Mouse (Mus musculus) CH12.LX (cell line): Measurements from ENCODE around the gene Nepro. TPM values are rescaled to one million over a fixed set of nuclear protein-coding genes. Genes with fewer than 3 reads are reported as not detected.

Source experiments
- DNase-seq: peaks from one replicate; pipeline ENCODE4 v3.0.0-alpha.2; 2013; ENCODE audit errors: extremely low read depth
- H3K27ac ChIP-seq: 2 replicates; pipeline ENCODE4 v1.5.1; 2012; ENCODE audit warnings: low read depth, mild to moderate bottlenecking, control low read depth, moderate library complexity; ENCODE audit not compliant: insufficient read depth
- H3K27me3 ChIP-seq: replicated peaks from 2 replicates; pipeline ENCODE3; 2012; ENCODE audit warnings: inconsistent platforms
- H3K36me3 ChIP-seq, 2 experiments: replicated peaks in 1 of 2; 2 replicates each; pipeline versions ENCODE3 to v1.6.1; 2012; ENCODE audit warnings: inconsistent platforms in 1 of 2, low read length in 1 of 2, mild to moderate bottlenecking in 1 of 2, mixed read lengths in 1 of 2, moderate library complexity in 1 of 2; ENCODE audit not compliant: control insufficient read depth in 1 of 2, insufficient read depth in 1 of 2
- H3K4me1 ChIP-seq, 2 experiments: 2 replicates each; pipeline ENCODE4 v1.6.1; 2012; ENCODE audit warnings: inconsistent platforms in 1 of 2, moderate library complexity in 1 of 2; ENCODE audit not compliant: insufficient read depth in 2 of 2, control insufficient read depth in 1 of 2
- H3K4me2 ChIP-seq: 2 replicates; pipeline ENCODE4 v1.6.1; 2012; ENCODE audit warnings: low read depth, mild to moderate bottlenecking, control low read depth; ENCODE audit not compliant: poor library complexity, insufficient read depth, severe bottlenecking
- H3K4me3 ChIP-seq, 3 experiments: fragments of 150-350 bp in 1 of 3; sonication (generic) in 1 of 3; replicated peaks in 1 of 3; 2 replicates each; pipeline versions ENCODE3 to v1.5.1; 2011 to 2012; ENCODE audit warnings: low read depth in 2 of 3, low read length in 2 of 3, mild to moderate bottlenecking in 2 of 3, moderate library complexity in 2 of 3, control low read depth in 1 of 3, improper control_type of control experiment in 1 of 3, inconsistent platforms in 1 of 3, mixed read lengths in 1 of 3; ENCODE audit not compliant: poor library complexity in 1 of 3
- H3K79me2 ChIP-seq: replicated peaks from 2 replicates; pipeline ENCODE4 v1.6.1; 2012; ENCODE audit warnings: mild to moderate bottlenecking, moderate library complexity; ENCODE audit not compliant: control insufficient read depth, poor library complexity, insufficient read depth, severe bottlenecking; ENCODE audit errors: extremely low read depth
- H3K9ac ChIP-seq: 2 replicates; pipeline ENCODE4 v1.6.1; 2012; ENCODE audit warnings: low read depth, mild to moderate bottlenecking, control low read depth, moderate library complexity; ENCODE audit not compliant: insufficient read depth
- H3K9me3 ChIP-seq: replicated peaks from 2 replicates; pipeline ENCODE3; 2012; ENCODE audit warnings: low read length, inconsistent platforms, mixed read lengths
- BHLHE40 ChIP-seq: IDR thresholded peaks from 2 replicates; pipeline ENCODE4 v1.6.1; 2011; ENCODE audit warnings: mild to moderate bottlenecking, low read depth, low read length, improper control_type of control experiment
- CHD1 ChIP-seq: IDR thresholded peaks from 2 replicates; pipeline ENCODE4 v1.6.1; 2012; ENCODE audit warnings: low read depth, low read length, improper control_type of control experiment, inconsistent platforms
- CHD2 ChIP-seq: IDR thresholded peaks from 2 replicates; pipeline ENCODE4 v1.6.1; 2011; ENCODE audit warnings: low read length, improper control_type of control experiment
- CTCF ChIP-seq, 2 experiments: IDR thresholded peaks in 1 of 2; conservative IDR thresholded peaks in 1 of 2; 2 replicates each; pipeline ENCODE4 v1.5.1; 2011 to 2012; ENCODE audit warnings: low read depth in 2 of 2, low read length in 2 of 2, improper control_type of control experiment in 1 of 2, inconsistent platforms in 1 of 2, mild to moderate bottlenecking in 1 of 2, moderate library complexity in 1 of 2
- E2F4 ChIP-seq: IDR thresholded peaks from 2 replicates; pipeline ENCODE4 v1.6.1; 2011; ENCODE audit warnings: low read depth, low read length, improper control_type of control experiment; ENCODE audit not compliant: insufficient replicate concordance
- ELF1 ChIP-seq: IDR thresholded peaks from 2 replicates; pipeline ENCODE4 v1.6.1; 2014; ENCODE audit warnings: low read depth, mild to moderate bottlenecking, inconsistent platforms, low read length, improper control_type of control experiment
- EP300 ChIP-seq: IDR thresholded peaks from 2 replicates; pipeline ENCODE4 v1.6.1; 2011; ENCODE audit warnings: low read length, improper control_type of control experiment
- ETS1 ChIP-seq: conservative IDR thresholded peaks from 2 replicates; pipeline ENCODE4 v1.6.1; 2012; ENCODE audit warnings: low read depth, mild to moderate bottlenecking, inconsistent platforms, low read length, improper control_type of control experiment, moderate library complexity
- GABPA ChIP-seq: IDR thresholded peaks from 2 replicates; pipeline ENCODE4 v1.6.1; 2012; ENCODE audit warnings: low read depth, low read length, improper control_type of control experiment, inconsistent platforms; ENCODE audit not compliant: insufficient replicate concordance
- HCFC1 ChIP-seq: IDR thresholded peaks from 2 replicates; pipeline ENCODE4 v1.6.1; 2012; ENCODE audit warnings: low read depth, mild to moderate bottlenecking, inconsistent platforms, low read length, improper control_type of control experiment
- IRF4 ChIP-seq: IDR thresholded peaks from 2 replicates; pipeline ENCODE4 v1.6.1; 2014; ENCODE audit warnings: low read depth, mild to moderate bottlenecking, inconsistent platforms, low read length, improper control_type of control experiment
- JUN ChIP-seq: IDR thresholded peaks from 2 replicates; pipeline ENCODE4 v1.6.1; 2011; ENCODE audit warnings: low read depth, mild to moderate bottlenecking, low read length, improper control_type of control experiment, moderate library complexity; ENCODE audit not compliant: insufficient read depth
- JUND ChIP-seq: conservative IDR thresholded peaks from 2 replicates; pipeline ENCODE4 v1.6.1; 2011; ENCODE audit warnings: low read depth, low read length, improper control_type of control experiment
- KAT2A ChIP-seq: IDR thresholded peaks from 2 replicates; pipeline ENCODE4 v1.6.1; 2012; ENCODE audit warnings: low read length, improper control_type of control experiment, inconsistent platforms; ENCODE audit not compliant: insufficient replicate concordance
- MAFK ChIP-seq: IDR thresholded peaks from 2 replicates; pipeline ENCODE4 v1.6.1; 2011; ENCODE audit warnings: low read length, improper control_type of control experiment; ENCODE audit not compliant: insufficient replicate concordance
- MAX ChIP-seq: IDR thresholded peaks from 2 replicates; pipeline ENCODE4 v1.6.1; 2011; ENCODE audit warnings: low read length, improper control_type of control experiment
- MAZ ChIP-seq: IDR thresholded peaks from 2 replicates; pipeline ENCODE4 v1.6.1; 2012; ENCODE audit warnings: low read depth, mild to moderate bottlenecking, inconsistent platforms, low read length, improper control_type of control experiment, moderate library complexity
- MEF2A ChIP-seq: IDR thresholded peaks from 2 replicates; pipeline ENCODE4 v1.6.1; 2014; ENCODE audit warnings: low read depth, mild to moderate bottlenecking, inconsistent platforms, low read length, improper control_type of control experiment, borderline replicate concordance
- MXI1 ChIP-seq: IDR thresholded peaks from 2 replicates; pipeline ENCODE4 v1.6.1; 2011; ENCODE audit warnings: mild to moderate bottlenecking, low read depth, low read length, improper control_type of control experiment
- MYC ChIP-seq: IDR thresholded peaks from 2 replicates; pipeline ENCODE4 v1.6.1; 2011; ENCODE audit warnings: low read depth, mild to moderate bottlenecking, improper control_type of control experiment, low read length
- NELFE ChIP-seq: IDR thresholded peaks from 2 replicates; pipeline ENCODE4 v1.6.1; 2011; ENCODE audit warnings: low read depth, low read length, improper control_type of control experiment
- NRF1 ChIP-seq: IDR thresholded peaks from 2 replicates; pipeline ENCODE4 v1.6.1; 2014; ENCODE audit warnings: low read depth, mild to moderate bottlenecking, inconsistent platforms, low read length, improper control_type of control experiment, moderate library complexity
- PAX5 ChIP-seq: IDR thresholded peaks from 2 replicates; pipeline ENCODE4 v1.6.1; 2012; ENCODE audit warnings: low read length, inconsistent platforms, mixed read lengths
- POLR2A ChIP-seq: IDR thresholded peaks from 2 replicates; pipeline ENCODE4 v1.6.1; 2011; ENCODE audit warnings: low read depth, mild to moderate bottlenecking, improper control_type of control experiment, low read length
- POLR2AphosphoS2 ChIP-seq: IDR thresholded peaks from 2 replicates; pipeline ENCODE4 v1.6.1; 2011; ENCODE audit warnings: low read depth, low read length, improper control_type of control experiment
- RAD21 ChIP-seq: IDR thresholded peaks from 2 replicates; pipeline ENCODE4 v1.6.1; 2011; ENCODE audit warnings: low read depth, mild to moderate bottlenecking, low read length, improper control_type of control experiment, moderate library complexity
- RCOR1 ChIP-seq: conservative IDR thresholded peaks from 2 replicates; pipeline ENCODE4 v1.6.1; 2012; ENCODE audit warnings: low read depth, mild to moderate bottlenecking, inconsistent platforms, low read length, improper control_type of control experiment
- SIN3A ChIP-seq: IDR thresholded peaks from 2 replicates; pipeline ENCODE4 v1.6.1; 2012; ENCODE audit warnings: low read length, improper control_type of control experiment, inconsistent platforms
- SMC3 ChIP-seq: IDR thresholded peaks from 2 replicates; pipeline ENCODE4 v1.6.1; 2011; ENCODE audit warnings: low read depth, low read length, improper control_type of control experiment
- TBP ChIP-seq: conservative IDR thresholded peaks from 2 replicates; pipeline ENCODE4 v1.6.1; 2011; ENCODE audit warnings: low read depth, low read length, improper control_type of control experiment
- TCF12 ChIP-seq: IDR thresholded peaks from 2 replicates; pipeline ENCODE4 v1.6.1; 2014; ENCODE audit warnings: low read depth, mild to moderate bottlenecking, inconsistent platforms, low read length, improper control_type of control experiment
- UBTF ChIP-seq: IDR thresholded peaks from 2 replicates; pipeline ENCODE4 v1.6.1; 2012; ENCODE audit warnings: low read depth, mild to moderate bottlenecking, inconsistent platforms, low read length, improper control_type of control experiment, moderate library complexity
- USF1 ChIP-seq: IDR thresholded peaks from 2 replicates; pipeline ENCODE4 v1.6.1; 2014; ENCODE audit warnings: low read depth, mild to moderate bottlenecking, inconsistent platforms, low read length, improper control_type of control experiment
- USF2 ChIP-seq: conservative IDR thresholded peaks from 2 replicates; pipeline ENCODE4 v1.6.1; 2011; ENCODE audit warnings: low read depth, low read length, improper control_type of control experiment
- ZC3H11A ChIP-seq: IDR thresholded peaks from 2 replicates; pipeline ENCODE4 v1.6.1; 2012; ENCODE audit warnings: low read depth, mild to moderate bottlenecking, inconsistent platforms, low read length, improper control_type of control experiment
- ZKSCAN1 ChIP-seq: IDR thresholded peaks from 2 replicates; pipeline ENCODE4 v1.6.1; 2012; ENCODE audit warnings: low read depth, inconsistent platforms, low read length, improper control_type of control experiment, borderline replicate concordance
- ZMIZ1 ChIP-seq: IDR thresholded peaks from 2 replicates; pipeline ENCODE4 v1.6.1; 2012; ENCODE audit warnings: low read depth, mild to moderate bottlenecking, inconsistent platforms, low read length, improper control_type of control experiment
- ZNF384 ChIP-seq: IDR thresholded peaks from 2 replicates; pipeline ENCODE4 v1.6.1; 2012; ENCODE audit warnings: low read depth, low read length, improper control_type of control experiment, inconsistent platforms
- dilution Hi-C: fragments of 300-500 bp; cut with MboI; formaldehyde crosslinking; loops from 2 replicates; pipeline ENCODE4 v1.14.3; 2020; ENCODE audit warnings: low sequenced_read_pairs; ENCODE audit not compliant: extremely low pct_unique_long_range_greater_than_20kb, extremely low pct_ligation_motif_present
- in situ Hi-C: fragments of 300-500 bp; cut with MboI; formaldehyde crosslinking; loops from 3 replicates; pipeline ENCODE4 v1.14.3; 2019; ENCODE audit warnings: low sequenced_read_pairs, low pct_ligation_motif_present, low pct_unique_long_range_greater_than_20kb, mixed read lengths
- polyA plus RNA-seq: library from polyadenylated mRNA; unstranded; fragments of >175 nt; gene quantifications from 2 replicates; pipeline ENCODE4 v1.2.1, GENCODE M21; 2012; ENCODE audit warnings: low read depth; ENCODE audit not compliant: insufficient read length
- total RNA-seq, 2 experiments: library from RNA; depleted of rRNA; stranded (reverse); fragments of 300-350 nt in 1 of 2; fragments of >200 nt in 1 of 2; gene quantifications; 2 replicates each; pipeline ENCODE4 v1.2.3; 2012 to 2014

Nepro gene
- total and polyA plus RNA-seq, 3 experiments, result 14.0 to 35.4 (median 34.5) TPM

DNA sequence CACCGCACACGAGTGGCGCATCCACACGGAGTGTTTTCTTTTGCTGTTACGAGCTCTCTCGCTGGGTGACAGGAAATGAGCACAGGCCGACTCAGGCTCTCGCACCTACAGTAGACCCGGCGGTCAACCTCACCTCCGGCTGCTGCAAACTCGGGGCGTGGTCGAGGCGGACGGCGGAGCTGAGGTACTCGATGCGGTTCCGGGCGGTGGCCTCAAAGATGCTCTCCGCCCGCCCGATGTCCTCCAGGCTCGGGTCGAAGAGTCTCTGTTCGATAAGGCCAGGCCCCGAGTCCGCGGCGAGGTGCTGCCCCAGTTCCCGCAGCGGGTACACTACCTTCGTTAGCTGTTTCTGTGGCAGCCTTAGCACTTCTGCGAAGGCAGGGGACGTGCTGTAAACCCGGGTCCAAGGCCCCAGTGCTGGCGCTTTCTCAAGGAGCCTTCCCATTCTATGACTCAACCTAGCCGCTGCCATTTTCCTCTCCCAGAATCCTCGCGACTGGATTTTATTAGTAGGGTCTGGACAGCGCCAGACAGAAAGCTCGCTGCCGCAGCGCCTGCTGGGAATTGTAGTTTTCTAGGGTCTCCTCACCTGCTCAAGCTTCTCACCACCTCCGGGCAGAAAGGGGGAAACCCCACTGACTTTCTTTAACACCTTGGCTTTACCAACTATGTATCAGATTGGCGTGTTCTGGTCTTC is 21.9 kb downstream of the Nepro start, which contains the start of gene Gtpbp8:
Gtpbp8 (minus strand) TSS at position 498 of the 697 bp plus-strand sequence.
- in situ Hi-C loops (no loop called here), dilution Hi-C loops (no loop called here)
- Histone ChIP-seq H3K27ac (peak within 1 kb of the TSS; percentile 62), H3K4me2 (peak within 1 kb of the TSS; percentile 78), H3K9ac (peak within 1 kb of the TSS; percentile 86), H3K9me3 (no peaks in the 10 kb centered on the region), H3K27me3 (no peaks in the 10 kb centered on the region), H3K36me3 (peaks cover 8 to 16% of the 10 kb centered on the region in 2 experiments), H3K4me3 (peak within 1 kb of the TSS; percentile 77 to 95 (median 85)), H3K79me2 (peaks cover 4% of the 10 kb centered on the region), H3K4me1 (peaks cover 2 to 20% of the 10 kb centered on the region in 2 experiments)
- TF ChIP-seq USF2 (0 out of 2 replicates have a peak, but pooled peaks have one; percentile 2), MXI1 (peak; percentile 62; the same call in 1 of the 2 replicates), NRF1 (peak; percentile 50), ETS1 (peak; percentile 17; the same call in 1 of the 2 replicates), CTCF (conservative IDR thresholded peaks at IDR 0.05 in 1 of 2, IDR thresholded peaks at IDR 0.05 in 1 of 2; ENCODE audit: low read depth in 2 of 2, low read length in 2 of 2) (no peak), TBP (peak; percentile 66; the same call in 1 of the 2 replicates), JUN (no peak), PAX5 (no peak), E2F4 (no peak), MEF2A (0 out of 2 replicates have a peak, but pooled peaks have one; percentile 7), USF1 (no peak), NELFE (peak; percentile 75), MYC (peak; percentile 76), ELF1 (peak; percentile 72), IRF4 (peak; percentile 70), MAX (0 out of 2 replicates have a peak, but pooled peaks have one; percentile 53), EP300 (no peak), MAZ (peak; percentile 28; the same call in 1 of the 2 replicates), ZMIZ1 (no peak; the same call in 1 of the 2 replicates), KAT2A (peak; percentile 98), HCFC1 (peak; percentile 99), UBTF (no peak; the same call in 1 of the 2 replicates), RCOR1 (no peak; the same call in 1 of the 2 replicates), ZC3H11A (no peak), MAFK (no peak), SMC3 (no peak), POLR2AphosphoS2 (no peak), CHD2 (no peak; the same call in 1 of the 2 replicates), BHLHE40 (no peak), ZKSCAN1 (no peak), JUND (no peak), SIN3A (peak; percentile 98), ZNF384 (no peak), RAD21 (no peak), TCF12 (peak; percentile 76), CHD1 (no peak), POLR2A (peak; percentile 76; the same call in 1 of the 2 replicates), GABPA (peak; percentile 84; the same call in 1 of the 2 replicates)
- DNase-seq, result peak; percentile 95
